Mouse (Mus musculus) brain, embryonic 14.5 days (tissue): ENCODE measurements at regions not wholly inside any gene's neighbourhood (a gene's known extent, or its start where the extent isn't known, plus 50 kb on each side); places are given as distances from the start of the nearest gene placed in this dataset.

Source experiments
- CTCF ChIP-seq: fragments of 200-500 bp; IDR thresholded peaks from 2 replicates; pipeline ENCODE4 v1.5.1; 2012; ENCODE audit warnings: inconsistent platforms, mild to moderate bottlenecking, moderate library complexity, borderline replicate concordance; ENCODE audit not compliant: insufficient read depth, insufficient read length; ENCODE audit errors: extremely low read depth
- POLR2A ChIP-seq: fragments of 200-500 bp; IDR thresholded peaks from 2 replicates; pipeline ENCODE4 v1.6.1; 2012; ENCODE audit warnings: mild to moderate bottlenecking, inconsistent platforms, borderline replicate concordance; ENCODE audit not compliant: poor library complexity, insufficient read depth, insufficient read length, severe bottlenecking; ENCODE audit errors: extremely low read depth

GRCm38 (mm10) chr1:183671541-183671940 is 253.5 kb downstream of the Hhipl2 start:
- TF ChIP-seq CTCF (no peak), POLR2A (no peak)
